Mouse (Mus musculus) lung, adult 2 months (tissue): ENCODE measurements around the gene Impdh2.

Experiments
- CTCF ChIP-seq: fragments of 200-500 bp; IDR thresholded peaks from 2 replicates; pipeline ENCODE4 v1.5.1; 2011; ENCODE audit warnings: mild to moderate bottlenecking, low read length, control low read depth; ENCODE audit not compliant: insufficient read depth
- POLR2A ChIP-seq: fragments of 200-500 bp; IDR thresholded peaks from 2 replicates; pipeline ENCODE4 v1.6.1; 2011; ENCODE audit warnings: low read depth, mild to moderate bottlenecking, control low read depth, low read length, borderline replicate concordance; ENCODE audit errors: extremely low read depth

DNA sequence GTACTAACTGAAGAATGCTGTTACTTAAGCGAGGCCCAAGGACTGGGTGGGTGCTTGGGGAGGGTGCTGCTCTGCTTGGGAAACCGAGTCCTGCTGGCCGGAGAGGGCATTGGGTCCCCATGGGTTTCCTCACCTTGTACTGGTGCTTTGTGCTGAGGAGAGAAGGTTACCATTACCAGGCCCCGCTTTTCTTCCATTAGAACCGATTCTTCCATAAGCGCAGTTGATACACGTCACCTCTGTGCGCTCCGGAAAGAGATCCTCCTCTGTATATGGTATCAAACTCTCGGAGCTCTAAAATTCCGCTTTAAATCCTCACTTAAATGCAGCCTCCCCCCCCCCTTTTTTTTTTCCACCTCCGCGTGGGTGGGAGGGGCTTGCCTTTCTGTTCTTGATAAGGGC is 42.2 kb upstream of the Impdh2 start:
- TF ChIP-seq CTCF, result no peak
- TF ChIP-seq POLR2A, result no peak
